Mouse (Mus musculus) C2C12 (cell line): ENCODE data around the gene Casp9.

Source experiments
- CEBPB ChIP-seq: IDR thresholded peaks from one replicate; pipeline ENCODE4 v1.6.1; 2011; ENCODE audit warnings: low read depth, mild to moderate bottlenecking, control low read depth, moderate library complexity
- CTCF ChIP-seq: IDR thresholded peaks from one replicate; pipeline ENCODE4 v1.5.1; 2011; ENCODE audit not compliant: control insufficient read depth, insufficient read depth, insufficient read length
- MYOD1 ChIP-seq: IDR thresholded peaks from one replicate; pipeline ENCODE4 v1.6.1; 2011; ENCODE audit warnings: low read depth; ENCODE audit not compliant: control insufficient read depth, insufficient read length
- USF1 ChIP-seq: IDR thresholded peaks from one replicate; pipeline ENCODE4 v1.6.1; 2011; ENCODE audit warnings: low read depth, mild to moderate bottlenecking, control low read depth, moderate library complexity

GRCm38 (mm10) chr4:141762102-141762598, 31.3 kb upstream of the Casp9 start:
- no peak for TF ChIP-seq CTCF
- no peak for TF ChIP-seq USF1
- no peak for TF ChIP-seq CEBPB
- TF ChIP-seq MYOD1, result no peak
